Mouse (Mus musculus) gastrocnemius, postnatal 4 days (tissue): ENCODE measurements around the gene Ccdc81. TPM values are rescaled to one million over a fixed set of nuclear protein-coding genes. Genes with fewer than 3 reads are reported as not detected.

Experiments
- total RNA-seq, 2 experiments: library from RNA; stranded (reverse); gene quantifications; 2 replicates each; pipeline ENCODE4 v1.2.3; 2021

The Ccdc81 gene
- total RNA-seq, 2 experiments from 2014 or later = 0.10 to 0.13 TPM

Other genes starting within 250 kb of the Ccdc81 start
- gene Hikeshi, start 37.6 kb upstream of the Ccdc81 start, total RNA-seq = 10 to 100 TPM; 69.4 to 98.6 TPM
- gene Eed, start 77.4 kb upstream of the Ccdc81 start, total RNA-seq = 10 to 100 TPM; 34.3 to 49.6 TPM
- gene Picalm, start 226.6 kb upstream of the Ccdc81 start, total RNA-seq = 100 to 1,000 TPM; 168 to 206 TPM